Mouse (Mus musculus) CH12.LX (cell line): ENCODE measurements around the gene Catsper3.

ENCODE experiments used
- CTCF ChIP-seq, 2 experiments: IDR thresholded peaks in 1 of 2; conservative IDR thresholded peaks in 1 of 2; 2 replicates each; pipeline ENCODE4 v1.5.1; 2011 to 2012; ENCODE audit warnings: low read depth in 2 of 2, low read length in 2 of 2, improper control_type of control experiment in 1 of 2, inconsistent platforms in 1 of 2, mild to moderate bottlenecking in 1 of 2, moderate library complexity in 1 of 2
- EP300 ChIP-seq: IDR thresholded peaks from 2 replicates; pipeline ENCODE4 v1.6.1; 2011; ENCODE audit warnings: low read length, improper control_type of control experiment
- GABPA ChIP-seq: IDR thresholded peaks from 2 replicates; pipeline ENCODE4 v1.6.1; 2012; ENCODE audit warnings: low read depth, low read length, improper control_type of control experiment, inconsistent platforms; ENCODE audit not compliant: insufficient replicate concordance
- KAT2A ChIP-seq: IDR thresholded peaks from 2 replicates; pipeline ENCODE4 v1.6.1; 2012; ENCODE audit warnings: low read length, improper control_type of control experiment, inconsistent platforms; ENCODE audit not compliant: insufficient replicate concordance
- MAZ ChIP-seq: IDR thresholded peaks from 2 replicates; pipeline ENCODE4 v1.6.1; 2012; ENCODE audit warnings: low read depth, mild to moderate bottlenecking, inconsistent platforms, low read length, improper control_type of control experiment, moderate library complexity
- NELFE ChIP-seq: IDR thresholded peaks from 2 replicates; pipeline ENCODE4 v1.6.1; 2011; ENCODE audit warnings: low read depth, low read length, improper control_type of control experiment
- POLR2A ChIP-seq: IDR thresholded peaks from 2 replicates; pipeline ENCODE4 v1.6.1; 2011; ENCODE audit warnings: low read depth, mild to moderate bottlenecking, improper control_type of control experiment, low read length
- ZC3H11A ChIP-seq: IDR thresholded peaks from 2 replicates; pipeline ENCODE4 v1.6.1; 2012; ENCODE audit warnings: low read depth, mild to moderate bottlenecking, inconsistent platforms, low read length, improper control_type of control experiment

DNA sequence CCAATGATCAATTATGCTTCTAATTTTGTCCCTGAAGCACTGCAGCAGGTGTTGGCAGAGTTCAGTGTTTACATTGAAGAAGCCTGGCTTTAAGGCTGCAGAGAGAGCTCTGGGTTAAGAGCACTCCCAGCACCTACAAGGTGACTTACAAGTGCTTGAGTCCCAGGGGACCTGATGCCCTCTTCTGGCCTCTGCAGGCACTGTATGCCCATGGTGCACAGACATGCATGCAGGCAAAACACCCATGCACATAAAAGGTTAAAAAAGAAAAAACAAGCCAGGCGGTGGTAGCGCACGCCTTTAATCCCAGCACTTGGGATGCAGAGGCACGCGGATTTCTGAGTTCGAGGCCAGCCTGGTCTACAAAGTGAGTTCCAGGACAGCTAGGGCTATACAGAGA, 26.7 kb upstream of the Catsper3 start:
- no peak for TF ChIP-seq MAZ
- TF ChIP-seq POLR2A = no peak
- peak in 1 of 2 experiments; percentile 53; a peak in 2 of 4 replicates for TF ChIP-seq CTCF (conservative IDR thresholded peaks at IDR 0.05 in 1 of 2, IDR thresholded peaks at IDR 0.05 in 1 of 2; ENCODE audit: low read depth in 2 of 2, low read length in 2 of 2)
- TF ChIP-seq EP300 = no peak
- TF ChIP-seq ZC3H11A = no peak
- no peak for TF ChIP-seq KAT2A
- TF ChIP-seq GABPA = no peak
- no peak for TF ChIP-seq NELFE
